Mouse (Mus musculus) megakaryocyte progenitor cell, adult 5-6 weeks (primary cell): ENCODE data around the gene Rlbp1. TPM values are rescaled to one million over a fixed set of nuclear protein-coding genes. Genes with fewer than 3 reads are reported as not detected.

ENCODE experiments used
- ATAC-seq: replicated peaks from 2 replicates; pipeline ENCODE4 v1.8.0; 2016; ENCODE audit warnings: mild to moderate bottlenecking, moderate TSS enrichment, inconsistent platforms; ENCODE audit not compliant: poor library complexity
- total RNA-seq, 2 experiments: library from RNA; stranded (forward) in 1 of 2; stranded (reverse) in 1 of 2; fragments of 157-497, 149-512 nt in 1 of 2; fragments of 200-1000 nt in 1 of 2; gene quantifications; 2 replicates each; pipeline versions ENCODE4 v1.2.3 to v1.2.4; 2015 to 2017

Rlbp1 gene
- not detected in 2 replicates for total RNA-seq (2015)
- not detected in 2 replicates for total RNA-seq (2017)

DNA sequence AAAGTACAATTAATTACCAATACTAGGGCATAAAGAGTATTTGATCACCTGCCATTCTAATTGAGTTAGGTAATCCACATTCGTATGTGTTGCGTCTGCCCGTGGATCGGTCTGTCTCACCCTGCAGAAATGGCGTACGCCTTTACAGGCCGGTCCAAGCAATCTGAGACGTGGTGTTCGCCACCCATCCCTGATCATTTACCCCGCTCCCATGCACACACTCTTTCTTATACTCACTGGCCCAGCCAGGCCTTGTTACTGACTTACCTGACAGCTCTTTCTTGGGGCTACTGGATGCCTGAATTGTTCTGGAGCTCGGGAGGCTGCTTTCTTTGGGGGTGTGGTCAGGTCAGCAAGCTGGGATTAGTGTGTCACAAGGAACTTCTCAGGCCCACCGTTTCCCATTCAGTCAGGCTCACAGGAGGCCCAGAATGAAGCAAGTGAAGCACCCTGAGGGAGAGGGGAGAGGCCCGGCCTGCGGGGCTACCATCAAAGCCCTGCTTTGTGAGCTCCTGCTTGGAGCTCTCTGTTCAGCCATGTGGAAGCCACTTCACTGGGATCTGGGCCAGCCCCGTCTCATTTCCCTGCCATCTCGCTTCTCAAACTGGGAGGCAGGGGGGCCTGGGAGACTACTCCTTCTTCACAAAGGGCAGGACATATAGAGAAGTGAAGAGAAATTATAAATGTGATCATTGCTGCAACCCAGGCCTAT lies at the start of gene Rlbp1:
Gene Rlbp1 (minus strand): TSS at position 627 of the 712 bp plus-strand sequence.
- no peak for ATAC-seq

DNA sequence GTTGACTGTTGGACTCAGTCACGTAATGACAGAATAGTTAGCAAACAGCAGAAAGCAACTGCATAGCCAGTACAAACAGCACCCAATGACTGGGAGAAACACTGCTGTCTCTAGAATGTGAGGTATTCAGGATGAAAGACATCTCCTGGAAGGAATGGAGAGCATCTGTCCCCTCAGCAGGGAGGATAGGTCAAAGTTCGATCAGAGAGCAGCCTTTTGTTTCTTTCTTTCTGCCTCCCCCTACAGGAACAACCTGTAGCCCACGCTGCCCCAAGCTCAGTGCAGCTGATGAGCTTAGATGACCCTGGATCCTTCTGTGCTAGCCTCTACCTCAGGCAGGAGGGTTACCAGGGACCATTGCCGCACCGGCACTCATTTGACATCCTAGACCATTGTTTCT lies 41.4 kb upstream of the Rlbp1 start:
- no peak for ATAC-seq

DNA sequence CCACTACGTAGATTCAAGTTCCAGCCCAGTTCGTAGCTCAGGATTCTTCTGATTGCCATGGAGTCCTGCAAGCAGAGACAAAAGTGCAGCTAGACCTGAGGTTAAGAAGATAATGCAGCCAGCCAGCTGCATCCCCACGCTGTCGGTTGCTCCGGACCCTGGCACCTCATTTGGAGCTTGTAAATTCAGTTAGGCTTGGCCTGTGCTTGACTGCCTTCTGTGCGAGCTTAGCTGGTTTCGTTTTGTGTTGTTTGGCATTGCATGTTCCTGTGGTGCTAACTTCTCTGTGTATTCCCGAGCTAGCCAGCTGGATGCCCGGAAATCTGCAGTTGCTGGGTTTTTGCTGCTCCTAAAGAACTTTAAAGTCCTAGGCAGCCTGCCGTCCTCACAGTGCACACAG lies 39.0 kb upstream of the Rlbp1 start:
- ATAC-seq: no peak

- no peak for ATAC-seq
These were observed 36.0 kb upstream of the Rlbp1 start for GRCm38 (mm10) chr7:79422876-79423275.

DNA sequence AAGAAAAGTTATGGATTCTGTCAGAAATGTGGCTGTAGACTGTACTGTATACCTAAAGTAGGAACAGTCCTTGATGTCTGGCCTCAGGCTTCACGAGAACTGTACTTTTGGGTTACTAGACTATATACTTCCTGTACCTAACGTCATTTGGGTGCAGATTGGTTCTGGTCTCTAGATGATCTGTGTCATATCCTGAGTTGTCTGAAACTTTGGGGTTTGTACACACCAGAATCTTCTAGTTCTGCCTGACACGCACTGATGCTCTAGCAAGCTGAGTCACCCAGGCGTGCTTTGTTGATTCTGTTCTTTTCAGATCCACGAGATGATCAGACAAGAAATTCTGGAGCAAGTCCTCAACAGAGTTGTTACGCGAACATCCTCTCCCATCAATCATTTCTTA lies 33.1 kb upstream of the Rlbp1 start:
- no peak for ATAC-seq

DNA sequence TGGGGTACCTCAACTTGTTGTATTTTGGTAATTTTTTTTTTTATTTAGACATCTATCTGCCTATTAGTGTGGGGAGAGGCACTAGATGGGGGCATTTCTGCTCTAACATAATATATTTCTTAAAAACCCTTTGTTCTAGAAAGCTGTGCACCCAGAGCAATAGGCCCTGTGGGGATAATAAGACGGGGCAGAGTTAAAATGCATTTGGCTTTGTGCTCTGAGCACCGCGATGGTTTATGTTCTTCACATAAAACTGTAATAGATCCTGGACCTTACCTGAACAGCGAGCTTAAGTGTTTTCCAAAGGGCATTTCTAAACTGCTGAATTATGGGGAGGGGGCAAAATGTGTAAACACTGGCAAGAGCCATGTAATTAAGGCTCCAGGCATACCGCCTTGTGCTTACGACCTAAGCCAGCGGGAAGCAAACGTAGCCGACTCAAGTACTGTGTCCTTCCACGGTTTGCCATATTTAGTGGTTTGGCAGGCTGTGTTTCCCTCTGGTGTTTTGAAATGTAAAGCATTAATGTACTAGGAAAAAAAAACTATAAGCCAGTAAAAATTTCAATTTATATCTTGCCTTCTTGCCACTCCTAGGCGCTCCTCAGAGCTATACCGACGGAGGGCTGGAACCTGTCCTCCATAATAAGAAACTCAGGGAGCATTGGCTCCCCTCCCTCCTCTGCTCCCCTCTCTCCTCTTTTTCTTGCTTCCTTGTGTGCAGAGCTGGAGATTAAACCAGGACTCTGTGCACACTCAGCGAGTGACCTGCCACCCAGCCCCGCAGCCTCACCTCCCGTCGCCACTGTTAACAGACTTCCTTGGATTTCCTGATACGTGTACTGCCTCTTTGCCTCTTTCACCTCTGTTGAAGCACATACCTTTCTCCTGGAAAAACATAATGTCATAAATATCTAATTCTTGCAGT lies 27.9 kb upstream of the Rlbp1 start:
- no peak for ATAC-seq

GRCm38 (mm10) chr7:79400296-79400695 lies 13.4 kb upstream of the Rlbp1 start:
- ATAC-seq: no peak

- ATAC-seq: no peak
These were observed 12.1 kb upstream of the Rlbp1 start for GRCm38 (mm10) chr7:79398971-79399370.

DNA sequence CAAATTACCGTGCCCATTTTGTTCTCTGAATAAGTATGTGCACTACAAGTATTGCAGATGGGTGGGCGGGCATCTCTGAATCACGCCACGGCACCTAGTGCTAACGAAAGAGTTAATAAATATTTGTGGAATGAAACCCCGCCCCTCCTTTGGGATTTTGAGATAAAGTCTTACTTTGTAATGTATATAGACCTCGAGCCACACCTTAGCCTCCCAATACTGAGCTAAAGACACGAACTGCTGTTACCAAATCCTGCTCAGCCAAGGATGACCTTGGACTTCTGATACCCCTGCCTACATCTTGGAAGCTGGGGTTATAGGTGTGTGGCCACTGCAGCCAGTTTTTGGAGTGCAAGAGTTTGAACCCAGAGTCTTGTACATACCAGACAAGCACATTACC lies 11.6 kb upstream of the Rlbp1 start:
- ATAC-seq: no peak

GRCm38 (mm10) chr7:79397446-79397963 lies 10.7 kb upstream of the Rlbp1 start:
- no peak for ATAC-seq

DNA sequence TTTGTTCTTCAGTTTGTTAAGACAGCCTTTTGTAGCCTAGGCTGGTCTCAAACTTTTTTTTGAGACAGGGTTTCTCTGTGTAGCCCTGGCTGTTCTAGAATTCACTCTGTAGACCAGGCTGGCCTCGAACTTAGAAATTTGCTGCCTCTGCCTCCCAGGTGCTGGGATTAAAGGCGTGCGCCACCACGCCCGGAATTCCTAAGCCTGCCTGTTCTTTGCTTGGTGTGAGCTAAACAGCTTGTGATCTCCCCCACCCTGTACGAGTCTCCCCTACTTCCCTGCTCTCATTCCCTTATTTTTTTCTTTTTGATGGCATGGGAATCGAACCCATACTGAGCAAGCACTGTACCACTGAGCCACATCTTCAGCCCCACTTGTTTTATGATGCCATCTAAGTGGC lies 8.3 kb upstream of the Rlbp1 start:
- no peak for ATAC-seq

DNA sequence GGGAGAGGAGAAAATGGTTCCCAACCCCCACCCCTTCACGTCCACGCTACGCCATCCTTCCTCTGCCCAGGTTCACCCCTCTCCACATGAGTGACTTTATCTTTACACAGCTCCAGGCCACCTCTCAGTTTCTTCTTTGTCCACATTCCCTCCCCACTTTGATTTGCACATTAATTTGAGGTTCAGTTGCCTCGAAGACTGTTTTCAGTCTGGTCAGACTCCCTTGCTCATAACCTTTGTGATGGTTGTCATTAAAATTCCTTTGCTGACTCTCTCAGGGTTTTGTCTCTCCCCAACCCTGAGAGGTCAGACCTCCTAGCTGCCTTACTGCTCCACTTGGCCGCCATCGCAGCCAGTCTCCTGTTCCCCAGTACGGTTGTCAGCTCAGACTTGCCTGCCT lies 7.8 kb upstream of the Rlbp1 start:
- no peak for ATAC-seq

DNA sequence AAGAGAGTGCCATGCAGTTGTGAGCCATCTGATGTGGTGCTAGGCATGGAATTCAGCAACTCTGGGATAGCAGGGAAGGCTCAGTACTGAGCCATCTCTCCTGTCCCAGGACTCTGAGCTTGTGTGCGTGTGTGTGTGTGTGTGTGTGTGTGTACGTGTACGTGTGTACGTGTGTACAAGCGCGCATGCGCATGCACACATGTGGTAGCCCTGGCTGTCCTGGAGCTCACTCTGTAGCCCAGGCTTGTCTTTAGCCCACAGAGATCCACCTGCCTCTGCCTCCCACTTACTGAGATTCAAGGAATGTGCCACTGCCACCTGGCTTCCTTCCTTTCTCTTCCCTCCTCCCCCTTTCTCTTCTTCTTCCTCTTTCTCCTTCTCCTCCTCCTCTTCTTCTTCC lies 7.1 kb upstream of the Rlbp1 start:
- no peak for ATAC-seq

DNA sequence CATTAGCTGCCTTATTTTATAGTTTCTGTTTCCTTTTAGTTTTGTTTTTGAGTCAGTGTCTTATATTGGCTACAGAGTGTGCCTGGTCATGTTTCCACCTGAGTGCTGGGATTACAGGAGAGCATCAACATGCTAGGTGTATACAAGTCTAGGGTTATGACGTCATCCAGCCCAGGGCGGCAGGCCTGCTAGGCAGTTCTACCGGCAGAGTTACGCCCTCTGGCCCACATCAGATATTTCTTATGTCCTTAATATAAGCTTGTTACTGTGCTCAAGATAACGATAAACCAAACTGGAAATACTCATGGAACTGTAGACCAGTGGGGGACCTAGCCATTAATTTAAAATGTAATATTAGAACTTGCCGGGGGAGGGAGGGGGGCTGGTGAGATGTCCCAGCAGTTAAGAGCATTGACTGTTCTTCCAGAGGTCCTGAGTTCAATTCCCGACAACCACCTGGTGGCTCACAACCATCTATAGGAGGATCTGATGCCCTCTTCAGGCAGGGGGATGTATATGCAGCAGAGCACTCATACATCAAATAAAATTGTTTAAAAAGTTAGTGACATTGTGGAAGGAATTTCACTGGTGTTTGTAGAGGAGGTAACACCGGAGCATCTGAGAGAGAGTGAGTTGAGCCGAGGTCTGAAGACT lies 6.1 kb upstream of the Rlbp1 start:
- ATAC-seq: peak; percentile 66

DNA sequence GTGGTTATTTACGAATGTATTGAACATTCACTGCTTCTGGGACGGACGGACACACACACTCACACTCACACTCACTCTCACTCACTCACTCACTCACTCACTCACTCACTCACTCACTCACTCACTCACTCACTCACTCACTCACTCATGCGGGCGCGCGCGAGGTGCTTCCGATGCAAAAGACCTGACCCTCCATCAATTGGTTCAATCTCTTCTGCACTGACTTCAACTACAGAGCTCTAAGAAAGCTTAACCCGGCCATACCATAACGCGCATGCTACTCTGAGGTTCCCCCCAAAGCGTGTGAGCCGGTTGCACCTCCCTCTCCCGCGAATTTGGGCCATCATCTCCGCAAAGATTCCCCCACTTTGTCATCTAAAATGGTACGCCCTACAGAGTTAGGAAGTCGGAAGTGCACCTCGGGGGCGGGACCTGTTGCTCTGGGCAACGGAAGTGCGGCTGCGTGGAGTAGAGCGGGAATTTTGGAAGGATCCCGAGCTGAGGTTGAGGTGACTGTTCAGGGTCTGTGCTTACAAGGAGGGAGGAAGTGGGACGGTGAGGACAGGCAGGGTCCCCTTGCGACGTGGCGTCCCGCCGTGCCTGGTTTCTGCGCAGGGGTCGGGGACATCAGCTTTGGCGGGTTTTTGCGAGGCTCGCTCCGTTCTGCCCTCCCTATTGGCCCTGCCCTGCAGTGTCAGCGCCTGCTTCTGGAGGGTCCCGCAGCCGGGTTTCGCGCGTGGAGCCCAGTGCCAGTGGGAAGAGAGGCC lies 5.2 kb upstream of the Rlbp1 start, which contains the start of gene Fanci:
Gene Fanci (plus strand): TSS at position 47 of the 767 bp plus-strand sequence.
- peak; percentile 84 for ATAC-seq

GRCm38 (mm10) chr7:79391471-79391870 lies 4.6 kb upstream of the Rlbp1 start:
- ATAC-seq: no peak

DNA sequence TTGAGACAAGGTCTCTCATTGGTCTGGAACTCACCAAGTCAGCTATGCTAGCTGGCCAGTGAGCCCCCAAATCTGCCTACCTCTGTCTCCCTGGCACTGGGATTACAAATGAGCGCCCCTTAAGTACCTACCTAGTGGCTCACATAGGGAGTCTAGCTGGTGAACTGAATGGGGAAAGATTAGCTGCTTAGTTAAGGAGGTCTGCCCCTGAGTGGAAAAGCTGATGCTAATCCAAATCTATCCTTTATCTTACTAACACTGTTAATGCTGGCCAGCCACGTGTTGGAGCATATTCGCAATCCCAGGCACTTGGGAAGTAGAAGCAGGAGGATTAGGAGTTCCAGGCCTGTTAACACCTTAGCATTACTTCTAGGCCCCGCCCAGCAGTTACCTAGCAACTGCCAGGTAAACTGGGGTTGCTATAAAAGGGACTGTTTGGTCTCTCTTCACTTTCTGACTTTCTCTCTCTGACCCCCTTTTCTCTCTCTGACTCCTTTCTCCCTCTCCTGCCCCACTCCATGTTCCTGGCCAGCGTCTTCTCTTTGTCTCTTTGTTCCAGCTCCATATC lies 3.4 kb upstream of the Rlbp1 start:
- no peak for ATAC-seq

GRCm38 (mm10) chr7:79388671-79389206 lies 1.9 kb upstream of the Rlbp1 start:
- no peak for ATAC-seq

DNA sequence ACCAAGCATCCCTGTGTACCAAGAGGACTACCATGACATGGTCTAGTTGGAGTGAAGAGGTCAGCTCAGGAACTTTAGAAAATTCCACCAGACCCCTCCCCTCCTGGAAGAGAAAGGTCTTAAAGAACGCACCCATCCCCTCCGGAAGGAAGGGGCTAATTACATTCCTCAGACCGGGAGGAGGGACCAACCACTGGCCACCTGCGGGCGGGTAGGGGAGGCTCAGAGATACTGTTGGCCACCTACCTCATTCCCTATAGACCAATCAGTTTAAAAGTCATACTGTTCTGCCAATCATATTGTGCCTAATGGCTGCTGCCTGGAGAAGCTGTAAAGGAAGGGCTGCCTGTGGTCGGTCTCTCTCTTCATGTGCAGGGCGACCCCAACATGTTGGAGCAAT lies 1.1 kb upstream of the Rlbp1 start:
- ATAC-seq: no peak

DNA sequence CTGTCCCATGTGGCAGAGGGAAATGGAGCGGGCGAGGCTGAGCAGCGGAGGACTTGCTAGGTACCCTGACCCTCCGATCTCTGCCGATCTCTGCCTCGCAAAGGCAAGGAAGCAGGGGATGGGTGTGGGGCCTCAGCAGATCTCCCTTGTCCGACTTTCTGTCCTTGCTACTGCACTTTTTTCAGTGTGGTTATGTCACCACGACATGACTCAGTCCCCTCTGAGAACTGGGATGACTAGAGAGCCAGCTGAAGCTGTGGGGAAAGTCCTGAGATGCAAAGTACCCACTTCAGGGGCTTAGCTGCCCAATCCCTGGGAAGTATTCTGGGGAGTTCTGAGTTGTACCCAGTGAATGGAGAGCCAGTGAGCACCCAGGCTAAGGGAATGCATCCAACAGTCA lies 292 bp upstream of the Rlbp1 start:
- no peak for ATAC-seq
